Mouse (Mus musculus) liver, embryonic 11.5 days (tissue): ENCODE data around the gene Sirt4. TPM values are rescaled to one million over a fixed set of nuclear protein-coding genes. Genes with fewer than 3 reads are reported as not detected.

Experiments used
- ATAC-seq: fragments of 200-750 bp; cut with Nextera tagmentation; replicated peaks from 2 replicates; pipeline ENCODE4 v1.8.0; 2017; ENCODE audit warnings: moderate number of reproducible peaks, mild to moderate bottlenecking, moderate TSS enrichment, moderate library complexity; ENCODE audit not compliant: low FRiP score
- DNase-seq: peaks from one replicate; pipeline ENCODE4 v3.0.0-alpha.2; 2017; ENCODE audit warnings: low spot score
- H3K27ac ChIP-seq: fragments of 300-500 bp; sonication (generic); 2 replicates; pipeline ENCODE4 v1.5.1; 2014; ENCODE audit warnings: mild to moderate bottlenecking, low read depth, low read length, control low read depth
- H3K27me3 ChIP-seq: fragments of 300-500 bp; sonication (generic); replicated peaks from 2 replicates; pipeline ENCODE4 v1.6.1; 2014; ENCODE audit warnings: low read length, mixed read lengths; ENCODE audit not compliant: control insufficient read depth, insufficient read depth
- H3K36me3 ChIP-seq: fragments of 300-500 bp; sonication (generic); 2 replicates; pipeline ENCODE4 v1.6.1; 2014; ENCODE audit warnings: mild to moderate bottlenecking, low read length, moderate library complexity, mixed read lengths; ENCODE audit not compliant: control insufficient read depth, insufficient read depth
- H3K4me1 ChIP-seq: fragments of 300-500 bp; sonication (generic); replicated peaks from 2 replicates; pipeline ENCODE4 v1.6.1; 2014; ENCODE audit warnings: low read length, mixed read lengths; ENCODE audit not compliant: control insufficient read depth, insufficient read depth
- H3K4me2 ChIP-seq: fragments of 300-500 bp; sonication (generic); 2 replicates; pipeline ENCODE4 v1.6.1; 2014; ENCODE audit warnings: mild to moderate bottlenecking, control low read depth, moderate library complexity
- H3K4me3 ChIP-seq: fragments of 300-500 bp; sonication (generic); 2 replicates; pipeline ENCODE4 v1.5.1; 2014; ENCODE audit warnings: low read depth, low read length, control low read depth
- H3K9ac ChIP-seq: fragments of 300-500 bp; sonication (generic); 2 replicates; pipeline ENCODE4 v1.6.1; 2014; ENCODE audit warnings: low read depth, low read length, control low read depth
- H3K9me3 ChIP-seq: fragments of 300-500 bp; sonication (generic); 2 replicates; pipeline ENCODE4 v1.6.1; 2016; ENCODE audit warnings: low read length, inconsistent platforms, mixed read lengths; ENCODE audit not compliant: control insufficient read depth
- WGBS: fragments of 180-500 bp; shearing (Covaris S2); extraction: QIAGEN DNeasy Blood & Tissue Kit; methylation state at CpG from one replicate; pipeline ENCODE4 v1.1.7; 2014; 5-methylcytosine and 5-hydroxymethylcytosine counted together
- polyA plus RNA-seq: library from polyadenylated mRNA; unstranded; fragments of >200 nt; fragmentation: Nextera tagmentation; extraction: Ambion mirVana; gene quantifications from 2 replicates; pipeline ENCODE4 v1.2.1, GENCODE M21; 2014

The Sirt4 gene
- polyA plus RNA-seq, 1 experiment from 2014 or later: 14.8 TPM

GRCm38 (mm10) chr5:115490638-115491000, 6.1 kb upstream of the Sirt4 start:
- DNase-seq: no peak
- no peak overlapping the region for H3K9ac ChIP-seq
- WGBS: 7% methylated on average over 8 of the region's 8 CpGs
- H3K9me3 ChIP-seq: no peaks in the 10 kb centered on the region
- H3K36me3 ChIP-seq: no peaks in the 10 kb centered on the region
- H3K4me3 ChIP-seq: no peak overlapping the region
- H3K27ac ChIP-seq: peak overlapping the region; percentile 63
- H3K4me2 ChIP-seq: peak overlapping the region; percentile 74
- peaks cover 22% of the 10 kb centered on the region for H3K4me1 ChIP-seq
- ATAC-seq: no peak; the same call in 1 of the 2 replicates
- no peaks in the 10 kb centered on the region for H3K27me3 ChIP-seq

- Histone ChIP-seq H3K36me3 (no peaks in the 10 kb centered on the region), H3K9me3 (no peaks in the 10 kb centered on the region), H3K27ac (peak overlapping the region; percentile 100), H3K27me3 (no peaks in the 10 kb centered on the region), H3K4me2 (peak overlapping the region; percentile 74), H3K4me3 (peak overlapping the region; percentile 15; the same call in 1 of the 2 replicates), H3K9ac (peak overlapping the region; percentile 81), H3K4me1 (peaks cover 22% of the 10 kb centered on the region)
- ATAC-seq: peak; percentile 76
- peak; percentile 92 for DNase-seq
- WGBS: under 1% methylated on average over 50 of the region's 50 CpGs
Observed at GRCm38 (mm10) chr5:115489699-115490637, 5.4 kb upstream of the Sirt4 start.

GRCm38 (mm10) chr5:115488841-115489698, 4.5 kb upstream of the Sirt4 start:
- H3K4me2 ChIP-seq: peak overlapping the region; percentile 79
- H3K27me3 ChIP-seq: no peaks in the 10 kb centered on the region
- H3K9ac ChIP-seq: peak overlapping the region; percentile 81
- WGBS: under 1% methylated on average over 39 of the region's 39 CpGs
- DNase-seq: peak; percentile 82
- peak; percentile 75 for ATAC-seq
- peak overlapping the region; percentile 100 for H3K27ac ChIP-seq
- H3K4me3 ChIP-seq: peak overlapping the region; percentile 46
- H3K4me1 ChIP-seq: peaks cover 25% of the 10 kb centered on the region
- H3K36me3 ChIP-seq: no peaks in the 10 kb centered on the region
- H3K9me3 ChIP-seq: no peaks in the 10 kb centered on the region

- Histone ChIP-seq H3K9ac (peak overlapping the region; percentile 73), H3K9me3 (no peaks in the 10 kb centered on the region), H3K4me3 (no peak overlapping the region), H3K27me3 (no peaks in the 10 kb centered on the region), H3K27ac (no peak overlapping the region), H3K4me1 (peaks cover 23% of the 10 kb centered on the region), H3K36me3 (no peaks in the 10 kb centered on the region), H3K4me2 (peak overlapping the region; percentile 79)
- 69% methylated on average over 9 of the region's 9 CpGs for WGBS
- ATAC-seq: no peak
- no peak for DNase-seq
Observed at GRCm38 (mm10) chr5:115487942-115488580, 3.5 kb upstream of the Sirt4 start.

- no peak for DNase-seq
- Histone ChIP-seq H3K4me3 (no peak overlapping the region), H3K27me3 (no peaks in the 10 kb centered on the region), H3K4me2 (no peak overlapping the region), H3K36me3 (no peaks in the 10 kb centered on the region), H3K9ac (no peak overlapping the region), H3K4me1 (peaks cover 23% of the 10 kb centered on the region), H3K9me3 (no peaks in the 10 kb centered on the region), H3K27ac (no peak overlapping the region)
- no peak for ATAC-seq
- 82% methylated on average over 8 of the region's 8 CpGs for WGBS
Observed at GRCm38 (mm10) chr5:115487353-115487752, 2.8 kb upstream of the Sirt4 start.

- Histone ChIP-seq H3K9me3 (no peaks in the 10 kb centered on the region), H3K9ac (no peak overlapping the region), H3K36me3 (no peaks in the 10 kb centered on the region), H3K27me3 (no peaks in the 10 kb centered on the region), H3K4me1 (peaks cover 17% of the 10 kb centered on the region), H3K4me2 (no peak overlapping the region), H3K27ac (no peak overlapping the region), H3K4me3 (no peak overlapping the region)
- WGBS: 46% methylated on average over 4 of the region's 4 CpGs
- no peak for DNase-seq
- no peak for ATAC-seq
Observed at GRCm38 (mm10) chr5:115486726-115487125, 2.2 kb upstream of the Sirt4 start.

- Histone ChIP-seq H3K27ac (no peak overlapping the region), H3K4me1 (peaks cover 7% of the 10 kb centered on the region; the same call in 1 of the 2 replicates), H3K9me3 (no peaks in the 10 kb centered on the region), H3K36me3 (no peaks in the 10 kb centered on the region), H3K4me2 (no peak overlapping the region), H3K9ac (no peak overlapping the region), H3K4me3 (no peak overlapping the region), H3K27me3 (no peaks in the 10 kb centered on the region)
- no peak for DNase-seq
- no peak for ATAC-seq
- WGBS: 88% methylated on average over 18 of the region's 18 CpGs
Observed at GRCm38 (mm10) chr5:115485489-115486205, 1.1 kb upstream of the Sirt4 start.

- WGBS: 61% methylated on average over 5 of the region's 5 CpGs
- Histone ChIP-seq H3K9ac (peak overlapping the region; percentile 62), H3K9me3 (no peaks in the 10 kb centered on the region), H3K27ac (no peak overlapping the region), H3K27me3 (0 out of 2 replicates have a peak, but pooled peaks cover 3% of the 10 kb centered on the region), H3K4me3 (peak overlapping the region; percentile 46), H3K4me2 (peak overlapping the region; percentile 70), H3K4me1 (peaks cover 10% of the 10 kb centered on the region), H3K36me3 (no peaks in the 10 kb centered on the region)
- ATAC-seq: no peak
- DNase-seq: no peak
Observed at GRCm38 (mm10) chr5:115484996-115485395, 471 bp upstream of the Sirt4 start.
